Mouse (Mus musculus) megakaryocyte, embryonic 14.5 days (primary cell): ENCODE results near the gene Ntn3. TPM values are rescaled to one million over a fixed set of nuclear protein-coding genes. Genes with fewer than 3 reads are reported as not detected.

ENCODE experiments used
- H3K27me3 ChIP-seq: replicated peaks from 2 replicates; pipeline ENCODE3; 2012; ENCODE audit warnings: inconsistent platforms
- H3K36me3 ChIP-seq: replicated peaks from 2 replicates; pipeline ENCODE3; 2012; ENCODE audit warnings: low read length, inconsistent platforms, mixed read lengths
- H3K4me1 ChIP-seq: 2 replicates; pipeline ENCODE4 v1.6.1; 2012; ENCODE audit warnings: inconsistent platforms
- H3K4me3 ChIP-seq: replicated peaks from 2 replicates; pipeline ENCODE3; 2012; ENCODE audit warnings: moderate library complexity, mild to moderate bottlenecking, inconsistent platforms
- H3K9me3 ChIP-seq: 2 replicates; pipeline ENCODE4 v1.6.1; 2012; ENCODE audit warnings: inconsistent platforms
- FLI1 ChIP-seq: IDR thresholded peaks from 2 replicates; pipeline ENCODE4 v1.6.1; 2012; ENCODE audit warnings: low read length, inconsistent platforms, mixed read lengths
- GATA1 ChIP-seq: IDR thresholded peaks from 3 replicates; pipeline ENCODE4 v1.6.1; 2012; ENCODE audit warnings: mixed read lengths, low read length, inconsistent platforms, borderline replicate concordance
- polyA plus RNA-seq: library from polyadenylated mRNA; stranded (reverse); fragments of >175 nt; gene quantifications from 2 replicates; pipeline ENCODE4 v1.2.3, GENCODE M21; 2012; ENCODE audit warnings: low replicate concordance; ENCODE audit not compliant: insufficient read depth

Ntn3 gene
- polyA plus RNA-seq, 1 experiment: 0.25 TPM

GRCm38 (mm10) chr17:24193268-24193667, 16.1 kb downstream of the Ntn3 start:
- peaks cover 56% of the 10 kb centered on the region for H3K36me3 ChIP-seq
- H3K4me1 ChIP-seq: peaks cover 67% of the 10 kb centered on the region
- no peaks in the 10 kb centered on the region for H3K27me3 ChIP-seq
- TF ChIP-seq FLI1 (no peak), GATA1 (no peak)
- no peak overlapping the region for H3K4me3 ChIP-seq
- H3K9me3 ChIP-seq: no peaks in the 10 kb centered on the region

GRCm38 (mm10) chr17:24192848-24193247, 16.5 kb downstream of the Ntn3 start:
- H3K9me3 ChIP-seq: no peaks in the 10 kb centered on the region
- peaks cover 63% of the 10 kb centered on the region for H3K4me1 ChIP-seq
- TF ChIP-seq GATA1 (no peak), FLI1 (no peak)
- peaks cover 55% of the 10 kb centered on the region for H3K36me3 ChIP-seq
- H3K4me3 ChIP-seq: no peak overlapping the region
- H3K27me3 ChIP-seq: no peaks in the 10 kb centered on the region

DNA sequence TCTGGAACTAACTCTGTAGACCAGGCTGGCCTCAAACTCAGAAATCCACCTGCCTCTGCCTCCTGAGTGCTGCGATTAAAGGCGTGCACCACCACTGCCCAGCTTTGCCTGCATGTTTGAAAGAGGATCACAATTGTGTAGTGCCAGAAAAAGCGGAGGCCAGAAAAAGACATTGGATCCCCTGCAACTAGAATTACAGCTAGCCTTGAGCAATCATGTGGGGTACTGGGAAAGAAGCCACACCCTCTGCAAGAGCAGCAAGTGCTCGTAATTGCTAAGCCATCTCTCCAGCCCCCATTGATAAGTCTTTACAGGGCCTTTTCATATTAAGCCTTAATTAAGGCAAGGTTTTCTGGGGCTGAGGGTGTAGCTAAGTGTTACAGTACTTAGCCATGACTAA, 17.9 kb downstream of the Ntn3 start:
- H3K36me3 ChIP-seq: peaks cover 51% of the 10 kb centered on the region
- H3K4me1 ChIP-seq: peaks cover 49% of the 10 kb centered on the region
- H3K9me3 ChIP-seq: no peaks in the 10 kb centered on the region
- no peaks in the 10 kb centered on the region for H3K27me3 ChIP-seq
- TF ChIP-seq GATA1 (no peak), FLI1 (no peak)
- no peak overlapping the region for H3K4me3 ChIP-seq

GRCm38 (mm10) chr17:24190934-24191333, 18.4 kb downstream of the Ntn3 start:
- TF ChIP-seq FLI1: no peak
- no peak for TF ChIP-seq GATA1
- no peaks in the 10 kb centered on the region for H3K27me3 ChIP-seq
- peaks cover 44% of the 10 kb centered on the region for H3K4me1 ChIP-seq
- no peak overlapping the region for H3K4me3 ChIP-seq
- no peaks in the 10 kb centered on the region for H3K9me3 ChIP-seq
- H3K36me3 ChIP-seq: peaks cover 55% of the 10 kb centered on the region

- H3K4me3 ChIP-seq: no peak overlapping the region
- peaks cover 9% of the 10 kb centered on the region for H3K36me3 ChIP-seq
- no peaks in the 10 kb centered on the region for H3K9me3 ChIP-seq
- peaks cover 46% of the 10 kb centered on the region for H3K4me1 ChIP-seq
- no peak for TF ChIP-seq FLI1
- no peak for TF ChIP-seq GATA1
- H3K27me3 ChIP-seq: no peaks in the 10 kb centered on the region
Measured at GRCm38 (mm10) chr17:24174259-24174658, 35.1 kb downstream of the Ntn3 start.

GRCm38 (mm10) chr17:24173423-24173822, 35.9 kb downstream of the Ntn3 start:
- no peaks in the 10 kb centered on the region for H3K9me3 ChIP-seq
- no peaks in the 10 kb centered on the region for H3K27me3 ChIP-seq
- H3K4me1 ChIP-seq: peaks cover 48% of the 10 kb centered on the region
- no peak overlapping the region for H3K4me3 ChIP-seq
- no peak for TF ChIP-seq FLI1
- no peak for TF ChIP-seq GATA1
- H3K36me3 ChIP-seq: peaks cover 6% of the 10 kb centered on the region

- peaks cover 65% of the 10 kb centered on the region for H3K4me1 ChIP-seq
- no peak overlapping the region for H3K4me3 ChIP-seq
- TF ChIP-seq FLI1 (no peak), GATA1 (no peak)
- H3K27me3 ChIP-seq: no peaks in the 10 kb centered on the region
- no peaks in the 10 kb centered on the region for H3K9me3 ChIP-seq
- peaks cover 21% of the 10 kb centered on the region for H3K36me3 ChIP-seq
Measured at GRCm38 (mm10) chr17:24171738-24172137, 37.6 kb downstream of the Ntn3 start.

- Histone ChIP-seq H3K9me3 (no peaks in the 10 kb centered on the region), H3K4me1 (peaks cover 65% of the 10 kb centered on the region), H3K36me3 (peaks cover 23% of the 10 kb centered on the region), H3K27me3 (no peaks in the 10 kb centered on the region), H3K4me3 (peak overlapping the region; percentile 95)
- TF ChIP-seq FLI1: no peak
Measured at GRCm38 (mm10) chr17:24170729-24171128, 38.6 kb downstream of the Ntn3 start.

DNA sequence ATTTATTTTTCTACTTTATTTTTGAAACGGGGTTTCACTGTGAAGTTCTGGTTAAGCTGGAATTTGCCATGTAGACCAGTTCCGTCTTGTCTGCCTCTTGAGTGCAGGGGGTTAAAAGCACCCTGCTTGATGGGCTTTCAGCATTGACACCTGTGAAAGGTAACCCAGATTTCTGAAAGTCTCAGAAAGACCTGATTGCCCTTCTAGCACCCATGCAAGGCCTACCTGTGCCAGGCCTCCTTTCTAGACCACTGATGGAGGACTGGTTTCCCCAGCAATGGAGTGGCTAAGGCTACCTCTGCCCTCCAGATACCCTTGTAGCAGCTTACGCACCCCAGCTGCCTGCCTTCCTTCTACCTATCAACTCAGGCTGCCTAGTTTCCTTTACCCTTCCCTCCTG, 39.2 kb downstream of the Ntn3 start:
- TF ChIP-seq FLI1: no peak
- no peak for TF ChIP-seq GATA1
- Histone ChIP-seq H3K4me3 (peak overlapping the region; percentile 95), H3K9me3 (no peaks in the 10 kb centered on the region), H3K27me3 (no peaks in the 10 kb centered on the region), H3K36me3 (peaks cover 29% of the 10 kb centered on the region), H3K4me1 (peaks cover 71% of the 10 kb centered on the region)

- H3K4me3 ChIP-seq: peak within 1 kb of the TSS; percentile 99
- no peak for TF ChIP-seq FLI1
- no peak for TF ChIP-seq GATA1
- H3K9me3 ChIP-seq: no peaks in the 10 kb centered on the region
- no peaks in the 10 kb centered on the region for H3K27me3 ChIP-seq
- peaks cover 78% of the 10 kb centered on the region for H3K4me1 ChIP-seq
- peaks cover 36% of the 10 kb centered on the region for H3K36me3 ChIP-seq
Measured at GRCm38 (mm10) chr17:24169317-24170065, 39.8 kb downstream of the Ntn3 start, which contains the start of gene Atp6v0c. Atp6v0c (minus strand) TSS chr17:24169702.
